Mouse (Mus musculus) B cell, adult (primary cell): ENCODE results near the gene Atp6v1e1. TPM values are rescaled to one million over a fixed set of nuclear protein-coding genes. Genes with fewer than 3 reads are reported as not detected.

Source experiments
- total RNA-seq: library from RNA; stranded (reverse); gene quantifications from 4 replicates; pipeline ENCODE4 v1.2.4, GENCODE M21; 2023; ENCODE audit not compliant: inconsistent age

Gene Atp6v1e1
- 125 to 138 TPM (median 133 TPM) in 4 replicates for total RNA-seq

DNA sequence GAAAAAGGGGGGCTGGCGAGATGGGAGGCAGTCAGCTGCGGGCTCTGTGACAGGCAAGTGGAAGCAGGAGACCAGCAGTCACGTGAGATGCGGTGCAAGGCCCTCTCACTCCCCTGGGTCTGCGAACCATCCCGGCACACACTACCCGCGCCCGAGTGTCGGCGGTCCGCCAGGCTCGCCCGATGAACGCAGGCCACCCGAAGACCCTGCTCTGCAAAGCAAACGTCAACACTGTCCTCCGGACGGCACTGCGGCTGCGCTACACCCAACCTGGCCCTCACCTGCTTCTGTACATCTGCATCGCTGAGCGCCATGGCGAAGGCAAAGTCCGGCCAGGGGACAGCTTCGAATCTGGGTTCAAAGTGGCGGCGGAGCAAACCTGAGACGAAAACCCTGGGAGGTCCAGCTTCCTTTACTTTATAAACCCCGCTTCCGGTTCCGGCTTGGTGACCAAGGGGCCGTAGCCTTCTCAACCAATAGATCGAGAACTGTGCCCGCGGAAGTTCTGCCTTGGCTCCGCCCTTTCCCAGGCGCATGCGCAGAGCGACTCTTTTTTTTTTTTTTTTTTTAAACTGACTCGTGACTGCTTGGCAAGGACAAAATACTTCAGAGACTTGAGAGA, at the start of gene Atp6v1e1:
Gene Atp6v1e1 (minus strand): TSS at position 487 of the 622 bp plus-strand sequence.

DNA sequence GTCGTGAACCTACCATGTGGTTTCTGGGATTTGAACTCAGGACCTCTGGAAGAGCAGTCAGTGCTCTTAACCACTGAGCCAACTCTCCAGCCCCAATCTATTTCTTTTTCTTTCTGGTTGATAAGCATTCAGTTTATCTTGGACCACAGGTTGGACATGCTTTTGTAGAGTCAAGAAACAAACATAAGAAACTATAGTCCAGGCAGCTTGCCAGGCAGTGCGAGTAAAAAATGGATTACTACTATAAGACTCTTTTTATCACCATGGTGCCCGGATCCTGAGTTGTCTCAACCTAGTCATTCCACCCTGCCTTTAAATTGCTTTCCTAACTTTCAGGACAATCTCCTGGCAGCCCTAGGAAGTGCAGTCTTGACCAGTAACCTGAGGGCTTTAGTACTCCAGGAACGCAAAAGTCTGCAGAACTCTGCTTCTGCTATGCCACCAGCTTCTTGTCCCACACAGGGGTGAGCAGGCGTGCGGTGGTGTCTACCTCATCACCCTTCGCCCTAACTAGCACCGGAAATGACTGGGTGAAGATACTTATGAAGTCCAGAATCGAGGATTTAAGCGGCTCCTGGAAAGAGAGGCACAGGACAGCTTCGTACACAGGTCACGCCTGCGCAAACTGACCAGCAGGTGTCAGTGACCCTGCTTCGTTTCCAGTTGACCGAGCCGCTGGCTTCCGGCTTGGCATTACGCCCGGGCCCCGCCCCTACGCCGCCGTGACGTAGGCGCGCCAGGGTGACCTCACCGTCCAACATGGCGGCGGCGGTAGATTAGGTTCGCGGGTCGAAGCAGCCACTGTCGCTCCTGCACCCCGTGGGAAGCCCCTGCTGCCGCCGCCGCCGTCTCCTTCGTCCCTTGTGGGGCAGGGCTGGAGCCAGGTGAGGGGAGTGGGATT, 13.1 kb upstream of the Atp6v1e1 start, which contains the start of gene Bcl2l13:
Gene Bcl2l13 (plus strand): TSS at position 739 of the 901 bp plus-strand sequence.

DNA sequence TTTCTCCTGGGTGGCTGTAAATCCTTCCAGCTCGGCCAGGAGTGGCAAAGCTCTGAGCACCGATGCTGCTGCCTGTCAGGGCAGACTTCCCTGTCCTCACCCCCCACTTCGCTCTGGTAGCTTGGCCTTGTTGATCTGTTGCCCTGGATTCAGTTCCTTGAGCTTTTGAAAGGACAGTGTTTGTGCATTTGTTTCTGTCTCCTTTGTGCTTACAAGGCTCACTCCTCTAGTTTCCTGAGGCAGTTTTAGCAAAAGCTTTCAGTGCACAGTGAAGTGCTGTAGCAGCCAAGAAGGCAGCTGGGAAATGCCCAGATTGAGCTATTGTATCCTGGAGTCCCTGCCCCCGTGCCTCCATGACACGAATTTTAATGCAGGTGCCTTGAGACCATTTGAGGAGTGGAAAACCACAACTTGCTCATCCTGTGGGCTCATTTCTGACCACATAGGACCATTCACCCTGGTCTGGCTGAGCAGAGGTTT, 49.4 kb downstream of the Atp6v1e1 start, which contains the start of gene Slc25a18:
Gene Slc25a18 (plus strand): TSS at position 430 of the 480 bp plus-strand sequence.

Other genes starting within 250 kb of the Atp6v1e1 start
- gene Cecr2, start 156.4 kb downstream of the Atp6v1e1 start, total RNA-seq: 34.5 to 41.5 TPM (median 36.0 TPM) in 4 replicates
- gene Slc25a18, start 49.2 kb downstream of the Atp6v1e1 start, total RNA-seq: 1.4 to 2.6 TPM (median 2.3 TPM) in 4 replicates
- 33.8 to 54.3 TPM (median 37.2 TPM) in 4 replicates for gene Bcl2l13, start 13.4 kb upstream of the Atp6v1e1 start, total RNA-seq
- gene Bid, start 94.1 kb upstream of the Atp6v1e1 start, total RNA-seq: 51.0 to 60.1 TPM (median 54.8 TPM) in 4 replicates